Mouse (Mus musculus) bone marrow, adult 2 months (tissue): ENCODE results near the gene Ldah.

Experiments used
- CTCF ChIP-seq: fragments of 200-500 bp; IDR thresholded peaks from 2 replicates; pipeline ENCODE4 v1.5.1; 2011; ENCODE audit warnings: low read length, control low read depth; ENCODE audit not compliant: control insufficient read depth, insufficient read depth
- POLR2A ChIP-seq: fragments of 200-500 bp; IDR thresholded peaks from 2 replicates; pipeline ENCODE4 v1.6.1; 2011; ENCODE audit warnings: low read depth, mild to moderate bottlenecking, control low read depth, low read length, borderline replicate concordance; ENCODE audit not compliant: control insufficient read depth

GRCm38 (mm10) chr12:8271405-8271804 is 63.5 kb downstream of the Ldah start:
- no peak for TF ChIP-seq CTCF
- TF ChIP-seq POLR2A: no peak
